Mouse (Mus musculus): Measurements from ENCODE around the gene Ptp4a2. TPM values are rescaled to one million over a fixed set of nuclear protein-coding genes. Genes with fewer than 3 reads are reported as not detected.

The Ptp4a2 gene
- polyA plus RNA-seq, 1 experiment from 2014 or later, result 336 TPM

GRCm38 (mm10) chr4:129783506-129783905 is 27.5 kb upstream of the Ptp4a2 start:
- ATAC-seq (ENCODE audit: low FRiP score, low read depth), result no peak
- 86% methylated on average over 5 of the region's 5 CpGs for WGBS

GRCm38 (mm10) chr4:129785178-129785577 is 25.8 kb upstream of the Ptp4a2 start:
- Histone ChIP-seq H3K9me3 (no peaks in the 10 kb centered on the region), H3K27ac (no peak overlapping the region), H3K27me3 (replicated peaks) (no peaks in the 10 kb centered on the region), H3K4me2 (replicated peaks) (no peak overlapping the region), H3K9ac (no peak overlapping the region), H3K4me1 (peaks cover 14% of the 10 kb centered on the region), H3K36me3 (no peaks in the 10 kb centered on the region), H3K4me3 (no peak overlapping the region)
- no peak for ATAC-seq (ENCODE audit: low FRiP score, low read depth)
- WGBS, result 5% methylated on average over 4 of the region's 4 CpGs

More at GRCm38 (mm10) chr4:129783506-129783905, 27.5 kb upstream of the Ptp4a2 start:
- H3K4me2 ChIP-seq (replicated peaks), result no peak overlapping the region
- H3K4me3 ChIP-seq, result no peak overlapping the region
- H3K9ac ChIP-seq, result no peak overlapping the region
- H3K27ac ChIP-seq, result no peak overlapping the region
- H3K4me1 ChIP-seq, result peaks cover 14% of the 10 kb centered on the region
- H3K27me3 ChIP-seq (replicated peaks), result no peaks in the 10 kb centered on the region
- no peaks in the 10 kb centered on the region for H3K36me3 ChIP-seq
- no peaks in the 10 kb centered on the region for H3K9me3 ChIP-seq

GRCm38 (mm10) chr4:129788693-129789092 is 22.3 kb upstream of the Ptp4a2 start:
- H3K4me3 ChIP-seq, result no peak overlapping the region
- WGBS, result 45% methylated on average over 8 of the region's 8 CpGs
- no peak overlapping the region for H3K4me2 ChIP-seq (replicated peaks)
- no peak overlapping the region for H3K9ac ChIP-seq
- H3K4me1 ChIP-seq, result no peaks in the 10 kb centered on the region
- H3K27ac ChIP-seq, result no peak overlapping the region
- H3K27me3 ChIP-seq (replicated peaks), result no peaks in the 10 kb centered on the region
- no peaks in the 10 kb centered on the region for H3K9me3 ChIP-seq
- no peaks in the 10 kb centered on the region for H3K36me3 ChIP-seq
- ATAC-seq (ENCODE audit: low FRiP score, low read depth), result no peak

DNA sequence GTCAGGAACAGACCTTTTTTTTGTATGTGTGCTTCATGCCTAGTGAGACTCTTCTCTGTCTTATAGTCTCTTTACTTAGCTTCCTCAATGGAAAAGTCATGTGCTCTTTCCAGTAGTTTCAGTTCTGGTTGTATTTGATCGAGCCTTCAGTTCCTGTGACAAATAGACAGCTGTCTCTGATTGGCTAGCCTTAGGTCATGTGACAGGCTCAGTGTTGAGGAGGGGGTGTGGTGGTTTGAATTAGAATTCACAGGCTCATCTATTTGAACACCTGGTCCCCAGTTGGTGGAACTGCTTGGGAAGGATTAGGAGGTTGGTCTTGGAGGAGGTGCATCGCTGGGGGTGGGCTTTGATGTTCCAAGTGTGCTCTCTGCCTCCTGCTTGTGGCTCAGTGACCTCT is 21.4 kb upstream of the Ptp4a2 start:
- no peak overlapping the region for H3K4me2 ChIP-seq (replicated peaks)
- H3K36me3 ChIP-seq, result no peaks in the 10 kb centered on the region
- H3K9me3 ChIP-seq, result no peaks in the 10 kb centered on the region
- no peak overlapping the region for H3K9ac ChIP-seq
- no peak overlapping the region for H3K4me3 ChIP-seq
- ATAC-seq (ENCODE audit: low FRiP score, low read depth), result no peak
- 92% methylated on average over 2 of the region's 2 CpGs for WGBS
- no peak overlapping the region for H3K27ac ChIP-seq
- no peaks in the 10 kb centered on the region for H3K27me3 ChIP-seq (replicated peaks)
- H3K4me1 ChIP-seq, result no peaks in the 10 kb centered on the region

- Histone ChIP-seq H3K4me1 (peaks cover 7% of the 10 kb centered on the region), H3K4me2 (replicated peaks) (no peak overlapping the region), H3K9ac (no peak overlapping the region), H3K27ac (no peak overlapping the region), H3K4me3 (no peak overlapping the region), H3K9me3 (no peaks in the 10 kb centered on the region), H3K27me3 (replicated peaks) (no peaks in the 10 kb centered on the region), H3K36me3 (no peaks in the 10 kb centered on the region)
- ATAC-seq (ENCODE audit: low FRiP score, low read depth), result no peak
- 59% methylated on average over 3 of the region's 3 CpGs for WGBS
These were observed 20.5 kb upstream of the Ptp4a2 start for GRCm38 (mm10) chr4:129790475-129790874.

- Histone ChIP-seq H3K4me1 (peaks cover 9% of the 10 kb centered on the region), H3K4me3 (no peak overlapping the region), H3K36me3 (no peaks in the 10 kb centered on the region), H3K4me2 (replicated peaks) (no peak overlapping the region), H3K27ac (no peak overlapping the region), H3K9me3 (no peaks in the 10 kb centered on the region), H3K9ac (no peak overlapping the region), H3K27me3 (replicated peaks) (no peaks in the 10 kb centered on the region)
- no peak for ATAC-seq (ENCODE audit: low FRiP score, low read depth)
- 50% methylated on average over 1 of the region's 1 CpGs for WGBS
These were observed 19.6 kb upstream of the Ptp4a2 start for GRCm38 (mm10) chr4:129791399-129791798.

DNA sequence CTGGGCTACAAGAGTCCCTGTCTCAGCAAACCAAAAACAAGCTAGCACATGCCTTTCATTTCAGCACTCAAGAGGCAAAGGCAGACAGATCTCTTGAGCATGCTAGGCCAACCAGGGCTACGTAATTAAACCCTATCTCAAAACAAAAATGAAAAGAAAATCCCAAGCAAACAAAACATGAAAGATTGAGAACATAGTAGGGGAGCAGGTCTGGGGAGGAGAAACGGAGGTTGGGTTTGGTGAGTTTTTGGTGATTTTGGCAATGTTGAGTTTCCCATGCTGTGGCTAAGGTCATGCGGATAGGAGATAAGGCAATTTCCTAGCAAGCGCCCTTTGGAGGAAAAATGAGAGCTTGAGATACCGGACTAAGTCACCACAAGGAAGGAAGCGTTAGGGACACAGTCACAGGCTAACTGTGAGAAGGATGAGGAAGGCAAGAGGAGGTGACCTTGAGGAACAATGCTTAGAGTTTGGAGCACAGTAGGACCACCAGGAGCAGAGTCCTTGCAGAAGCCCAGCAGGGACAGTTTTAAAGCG is 18.3 kb upstream of the Ptp4a2 start:
- H3K9ac ChIP-seq, result no peak overlapping the region
- H3K9me3 ChIP-seq, result no peaks in the 10 kb centered on the region
- no peak overlapping the region for H3K27ac ChIP-seq
- peaks cover 9% of the 10 kb centered on the region for H3K4me1 ChIP-seq
- no peaks in the 10 kb centered on the region for H3K27me3 ChIP-seq (replicated peaks)
- no peak for ATAC-seq (ENCODE audit: low FRiP score, low read depth)
- H3K4me3 ChIP-seq, result no peak overlapping the region
- WGBS, result 90% methylated on average over 7 of the region's 7 CpGs
- H3K4me2 ChIP-seq (replicated peaks), result no peak overlapping the region
- no peaks in the 10 kb centered on the region for H3K36me3 ChIP-seq

DNA sequence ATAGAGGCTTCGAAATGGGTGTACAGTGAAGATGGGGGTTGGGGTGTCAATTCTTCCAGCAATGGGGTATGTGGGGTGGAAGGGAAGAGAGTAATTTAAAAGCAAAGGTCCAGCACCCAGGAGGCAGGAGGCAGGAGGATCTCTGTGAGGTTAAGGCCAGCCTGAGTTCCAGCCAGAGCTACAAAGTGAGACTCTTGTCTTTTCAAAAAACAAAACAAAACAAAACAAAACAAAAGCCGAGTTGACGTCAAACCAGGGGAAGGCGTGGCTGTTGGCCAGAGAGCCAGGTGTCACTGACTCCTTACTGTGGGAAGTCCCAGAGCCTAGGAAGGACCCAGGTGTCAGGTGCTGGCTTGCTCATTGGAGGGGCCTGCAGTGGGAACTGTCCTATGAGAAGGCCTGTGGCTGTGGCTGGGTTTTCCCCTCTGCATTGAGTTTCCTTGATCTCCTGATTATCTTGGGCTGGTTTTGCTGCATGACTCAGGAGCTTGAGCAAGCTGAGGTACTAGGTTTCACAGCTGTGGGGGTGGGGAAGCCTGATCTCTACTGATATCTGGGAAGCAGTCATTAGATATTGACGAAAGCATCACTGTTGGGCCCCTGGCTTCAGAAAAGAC is 17.2 kb upstream of the Ptp4a2 start:
- 67% methylated on average over 5 of the region's 5 CpGs for WGBS

DNA sequence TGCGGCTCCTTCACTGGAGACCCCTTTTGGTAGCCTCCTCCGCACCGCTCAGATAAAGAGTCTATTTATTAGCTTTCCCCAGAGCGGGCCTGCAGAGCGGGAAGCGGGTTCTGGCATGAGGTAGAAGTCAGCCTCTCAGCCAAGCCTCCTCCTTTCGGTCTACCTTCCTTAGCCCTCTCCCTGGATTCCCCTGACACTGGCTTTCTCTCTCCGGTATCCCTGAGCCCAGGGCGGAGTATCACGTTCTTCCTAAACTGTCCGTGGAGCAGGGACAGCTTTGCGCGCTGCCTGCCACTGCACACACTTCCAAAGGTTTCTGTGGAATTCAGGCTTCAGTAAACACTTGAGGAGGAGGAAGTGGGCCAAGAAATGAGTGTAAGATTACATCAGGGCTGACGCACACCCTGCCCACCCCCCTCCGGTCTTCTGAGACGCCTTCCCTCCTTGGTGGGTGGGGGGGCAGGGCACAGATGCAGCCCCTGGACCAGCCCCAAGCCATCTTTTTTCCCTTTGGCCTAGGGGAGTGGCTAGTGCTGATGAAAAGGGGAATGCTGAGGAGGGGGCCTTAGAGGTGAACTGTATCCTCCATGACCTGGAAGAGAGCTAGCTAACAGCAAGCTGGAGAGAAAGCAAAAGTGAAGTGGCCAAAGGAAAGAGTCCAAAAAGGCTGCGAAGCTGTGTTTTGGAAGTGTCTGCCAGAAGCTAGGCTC is 15.7 kb upstream of the Ptp4a2 start:
- no peaks in the 10 kb centered on the region for H3K36me3 ChIP-seq
- H3K4me1 ChIP-seq, result peaks cover 9% of the 10 kb centered on the region
- no peak for ATAC-seq (ENCODE audit: low FRiP score, low read depth)
- H3K4me3 ChIP-seq, result no peak overlapping the region
- H3K9ac ChIP-seq, result peak overlapping the region; percentile 14; the same call in 1 of the 2 replicates
- H3K27ac ChIP-seq, result peak overlapping the region; percentile 37
- H3K4me2 ChIP-seq (replicated peaks), result peak overlapping the region; percentile 42
- H3K27me3 ChIP-seq (replicated peaks), result no peaks in the 10 kb centered on the region
- H3K9me3 ChIP-seq, result no peaks in the 10 kb centered on the region
- WGBS, result 22% methylated on average over 17 of the region's 17 CpGs

More for the DNA sequence above, 17.2 kb upstream of the Ptp4a2 start:
- Histone ChIP-seq H3K9ac (no peak overlapping the region), H3K9me3 (no peaks in the 10 kb centered on the region), H3K36me3 (no peaks in the 10 kb centered on the region), H3K27ac (no peak overlapping the region), H3K4me3 (no peak overlapping the region), H3K4me1 (peaks cover 9% of the 10 kb centered on the region), H3K27me3 (replicated peaks) (no peaks in the 10 kb centered on the region), H3K4me2 (replicated peaks) (no peak overlapping the region)
- no peak for ATAC-seq (ENCODE audit: low FRiP score, low read depth)

- no peaks in the 10 kb centered on the region for H3K36me3 ChIP-seq
- H3K27me3 ChIP-seq (replicated peaks), result no peaks in the 10 kb centered on the region
- no peak overlapping the region for H3K27ac ChIP-seq
- H3K4me1 ChIP-seq, result peaks cover 9% of the 10 kb centered on the region
- peak overlapping the region; percentile 42 for H3K4me2 ChIP-seq (replicated peaks)
- no peak overlapping the region for H3K9ac ChIP-seq
- no peak overlapping the region for H3K4me3 ChIP-seq
- 23% methylated on average over 8 of the region's 8 CpGs for WGBS
- no peaks in the 10 kb centered on the region for H3K9me3 ChIP-seq
- ATAC-seq (ENCODE audit: low FRiP score, low read depth), result no peak
These were observed 15.2 kb upstream of the Ptp4a2 start for GRCm38 (mm10) chr4:129795861-129796260.

DNA sequence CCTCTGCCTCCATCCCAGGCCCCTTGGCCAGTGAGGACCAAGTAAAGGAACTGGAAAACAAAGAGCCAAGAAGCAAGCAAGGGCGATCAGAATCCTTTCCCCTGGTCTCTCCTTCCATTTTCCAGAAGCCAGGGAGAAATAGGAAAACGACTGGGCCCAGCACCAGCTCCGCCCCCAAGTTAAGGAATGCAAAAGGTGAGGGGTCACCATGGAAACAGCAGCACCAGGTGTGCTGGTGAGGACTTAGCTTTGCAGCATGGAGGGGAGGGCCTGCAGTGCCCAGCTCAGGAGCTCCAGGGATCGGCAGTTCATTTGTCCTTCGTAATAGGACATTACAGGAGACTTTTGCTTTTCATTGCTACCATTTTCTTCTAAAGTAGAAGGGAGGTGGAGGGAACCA is 13.0 kb upstream of the Ptp4a2 start:
- Histone ChIP-seq H3K36me3 (no peaks in the 10 kb centered on the region), H3K27me3 (replicated peaks) (no peaks in the 10 kb centered on the region), H3K4me1 (peaks cover 9% of the 10 kb centered on the region), H3K4me3 (no peak overlapping the region), H3K9ac (no peak overlapping the region), H3K9me3 (no peaks in the 10 kb centered on the region), H3K27ac (no peak overlapping the region), H3K4me2 (replicated peaks) (no peak overlapping the region)
- WGBS, result 49% methylated on average over 5 of the region's 5 CpGs
- no peak for ATAC-seq (ENCODE audit: low FRiP score, low read depth)

DNA sequence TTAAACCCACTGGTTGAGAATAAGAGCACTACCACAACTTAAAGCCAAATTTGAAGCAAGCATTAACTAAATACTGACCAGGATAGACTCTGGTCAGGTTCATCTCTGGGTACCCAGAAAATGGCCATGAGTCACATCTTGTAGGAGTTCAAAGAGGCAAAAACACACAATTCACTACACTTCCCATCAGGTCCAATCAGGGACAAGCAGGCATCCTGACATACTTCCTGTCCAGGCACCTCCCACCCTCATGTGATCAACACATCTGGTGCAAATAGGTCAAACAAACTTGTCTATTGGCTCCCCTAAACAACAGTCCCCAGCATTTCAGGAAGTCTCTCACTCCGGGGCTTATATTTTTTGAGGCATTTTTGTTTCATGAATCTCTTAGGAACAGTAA is 7.7 kb upstream of the Ptp4a2 start:
- no peaks in the 10 kb centered on the region for H3K4me1 ChIP-seq
- WGBS, result 87% methylated on average over 1 of the region's 1 CpGs
- no peak for ATAC-seq (ENCODE audit: low FRiP score, low read depth)
- H3K9ac ChIP-seq, result no peak overlapping the region
- H3K4me3 ChIP-seq, result no peak overlapping the region
- no peaks in the 10 kb centered on the region for H3K9me3 ChIP-seq
- no peaks in the 10 kb centered on the region for H3K27me3 ChIP-seq (replicated peaks)
- H3K36me3 ChIP-seq, result no peaks in the 10 kb centered on the region
- H3K4me2 ChIP-seq (replicated peaks), result no peak overlapping the region
- H3K27ac ChIP-seq, result no peak overlapping the region
